Mouse (Mus musculus): ENCODE measurements around the gene Ndrg4.

DNA sequence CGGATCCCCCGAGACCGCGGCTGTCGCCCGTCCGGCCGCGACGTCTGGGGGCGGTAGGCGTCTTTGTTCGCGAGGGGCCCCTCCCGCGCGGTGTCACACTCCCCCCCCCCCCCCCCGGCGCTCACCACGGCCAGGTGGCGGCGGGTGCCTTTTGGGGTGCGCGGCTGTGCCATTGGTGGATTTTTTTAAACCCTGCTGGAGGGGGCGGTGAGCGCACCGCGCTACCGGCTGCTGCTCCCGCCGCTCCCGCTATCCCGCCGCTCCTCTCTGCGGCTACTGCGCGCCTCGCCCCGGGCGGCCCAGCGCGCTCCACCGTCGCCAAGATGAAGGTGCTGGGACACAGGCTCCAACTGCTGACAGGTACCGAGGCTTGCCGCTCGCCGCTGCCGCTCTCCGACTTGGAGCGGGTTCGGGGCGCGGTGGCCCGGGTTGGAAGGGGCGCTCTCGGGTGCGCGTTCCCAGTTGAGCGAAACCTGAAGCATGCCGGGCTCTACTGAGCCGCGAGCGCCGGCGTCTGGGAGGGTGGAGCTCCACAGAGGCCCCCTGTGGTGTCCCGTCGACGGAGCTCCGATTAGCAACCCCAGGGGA, 1.3 kb downstream of the Ndrg4 start:
- TF ChIP-seq EP300 (IDR thresholded peaks at IDR 0.05; ENCODE audit: low read depth) (no peak), CTCF (IDR thresholded peaks at IDR 0.05; ENCODE audit: low read depth) (no peak)

Measured in liver, postnatal 0 days (tissue).